Mouse (Mus musculus) liver, embryonic 14.5 days (tissue): ENCODE results near the gene Gm37240.

Experiments used
- CTCF ChIP-seq: IDR thresholded peaks from 2 replicates; pipeline ENCODE4 v1.5.1; 2016; ENCODE audit warnings: antibody characterized with exemption, low read depth, control low read depth
- EP300 ChIP-seq: IDR thresholded peaks from 2 replicates; pipeline ENCODE4 v1.6.1; 2016; ENCODE audit warnings: antibody characterized with exemption, low read depth

- TF ChIP-seq CTCF (no peak), EP300 (no peak)
Observed at GRCm38 (mm10) chr3:85487379-85487778, 399.9 kb downstream of the Gm37240 start.
